Mouse (Mus musculus) liver, embryonic 14.5 days (tissue): Measurements from ENCODE around the gene Sh2b2.

ENCODE experiments used
- CTCF ChIP-seq: IDR thresholded peaks from 2 replicates; pipeline ENCODE4 v1.5.1; 2016; ENCODE audit warnings: antibody characterized with exemption, low read depth, control low read depth
- EP300 ChIP-seq: IDR thresholded peaks from 2 replicates; pipeline ENCODE4 v1.6.1; 2016; ENCODE audit warnings: antibody characterized with exemption, low read depth

DNA sequence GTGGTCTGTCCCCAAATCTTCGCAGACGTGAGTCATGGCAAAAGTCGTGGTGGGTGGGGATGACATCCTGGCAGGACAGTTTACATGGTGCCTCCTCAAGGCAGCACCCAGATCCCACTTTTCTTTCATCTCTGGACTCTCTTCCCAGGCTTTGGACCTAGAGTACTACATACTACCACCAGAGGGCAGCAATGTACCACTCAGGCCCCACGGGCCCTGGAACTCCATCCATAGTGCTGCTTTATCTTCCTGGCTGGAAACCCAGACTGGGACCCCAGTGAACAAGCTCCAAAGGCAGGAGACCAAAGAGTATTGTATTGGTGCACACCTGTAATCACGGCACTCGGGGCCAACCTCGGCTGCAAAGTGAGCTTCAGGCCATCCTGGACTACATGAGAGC lies 44.5 kb downstream of the Sh2b2 start:
- TF ChIP-seq CTCF (peak; percentile 92), EP300 (no peak)
